Mouse (Mus musculus) G1E (cell line): Measurements from ENCODE around the gene Pde4c.

Source experiments
- CTCF ChIP-seq: IDR thresholded peaks from 2 replicates; pipeline ENCODE4 v1.5.1; 2012; ENCODE audit warnings: low read depth, low read length, inconsistent platforms, mixed read lengths
- GATA1 ChIP-seq: IDR thresholded peaks from 2 replicates; pipeline ENCODE4 v1.6.1; 2012; ENCODE audit warnings: borderline replicate concordance, low read length, inconsistent platforms, mixed read lengths
- GATA2 ChIP-seq: IDR thresholded peaks from 2 replicates; pipeline ENCODE4 v1.6.1; 2012; ENCODE audit warnings: low read depth, low read length, inconsistent platforms, borderline replicate concordance
- POLR2AphosphoS5 ChIP-seq: IDR thresholded peaks from 2 replicates; pipeline ENCODE4 v1.6.1; 2012; ENCODE audit warnings: low read depth, low read length, inconsistent platforms; ENCODE audit not compliant: insufficient replicate concordance
- TAL1 ChIP-seq: conservative IDR thresholded peaks from 2 replicates; pipeline ENCODE4 v1.6.1; 2012; ENCODE audit warnings: low read depth, low read length, inconsistent platforms, mixed read lengths

- TF ChIP-seq CTCF = no peak
- no peak for TF ChIP-seq TAL1
- no peak for TF ChIP-seq GATA1
- no peak for TF ChIP-seq GATA2
- no peak for TF ChIP-seq POLR2AphosphoS5
Measured at GRCm38 (mm10) chr8:70755661-70756475, 32.3 kb downstream of the Pde4c start.
